Mouse (Mus musculus) MEL (cell line): ENCODE results near the gene Il3ra. TPM values are rescaled to one million over a fixed set of nuclear protein-coding genes. Genes with fewer than 3 reads are reported as not detected.

Source experiments
- DNase-seq: peaks from one replicate; pipeline ENCODE4 v3.0.0; 2011; ENCODE audit warnings: low read depth, low spot score
- H3K27ac ChIP-seq: 2 replicates; pipeline ENCODE4 v1.5.1; 2012; ENCODE audit warnings: low read depth, mild to moderate bottlenecking, control low read depth, low read length, moderate library complexity; ENCODE audit not compliant: control insufficient read depth
- H3K27me3 ChIP-seq, 2 experiments: fragments of 150-350 bp in 1 of 2; sonication (generic) in 1 of 2; 2 replicates each; pipeline ENCODE4 v1.6.1; 2012; ENCODE audit warnings: low read length in 2 of 2, mild to moderate bottlenecking in 2 of 2, improper control_type of control experiment in 1 of 2, moderate library complexity in 1 of 2; ENCODE audit not compliant: insufficient read depth in 2 of 2, control insufficient read depth in 1 of 2
- H3K36me3 ChIP-seq, 2 experiments: 2 replicates each; pipeline ENCODE4 v1.6.1; 2012 to 2014; ENCODE audit warnings: low read length in 2 of 2, improper control_type of control experiment in 1 of 2, inconsistent platforms in 1 of 2, mild to moderate bottlenecking in 1 of 2; ENCODE audit not compliant: insufficient read depth in 2 of 2, control insufficient read depth in 1 of 2
- H3K4me1 ChIP-seq, 2 experiments: fragments of 150-350 bp in 1 of 2; sonication (generic) in 1 of 2; 2 replicates each; pipeline ENCODE4 v1.6.1; 2012; ENCODE audit warnings: low read length in 2 of 2, improper control_type of control experiment in 1 of 2, mild to moderate bottlenecking in 1 of 2; ENCODE audit not compliant: insufficient read depth in 2 of 2, control insufficient read depth in 1 of 2
- H3K4me3 ChIP-seq, 2 experiments: fragments of 150-350 bp in 1 of 2; sonication (generic) in 1 of 2; 2 replicates each; pipeline ENCODE4 v1.5.1; 2012; ENCODE audit warnings: low read depth in 2 of 2, low read length in 2 of 2, mild to moderate bottlenecking in 2 of 2, moderate library complexity in 2 of 2, control low read depth in 1 of 2, improper control_type of control experiment in 1 of 2; ENCODE audit not compliant: control insufficient read depth in 1 of 2, insufficient read depth in 1 of 2
- H3K79me2 ChIP-seq: 2 replicates; pipeline ENCODE4 v1.6.1; 2012; ENCODE audit warnings: mild to moderate bottlenecking, low read length, moderate library complexity; ENCODE audit not compliant: control insufficient read depth, poor library complexity, insufficient read depth
- H3K9ac ChIP-seq: 2 replicates; pipeline ENCODE4 v1.6.1; 2012; ENCODE audit warnings: low read depth, mild to moderate bottlenecking, control low read depth, low read length, moderate library complexity; ENCODE audit not compliant: control insufficient read depth, poor library complexity, severe bottlenecking
- H3K9me3 ChIP-seq: fragments of 150-350 bp; sonication (generic); replicated peaks from 2 replicates; pipeline ENCODE4 v1.6.1; 2012; ENCODE audit warnings: mild to moderate bottlenecking, low read length, improper control_type of control experiment, moderate library complexity; ENCODE audit not compliant: insufficient read depth
- BHLHE40 ChIP-seq: IDR thresholded peaks from 2 replicates; pipeline ENCODE4 v1.6.1; 2012; ENCODE audit warnings: low read depth, mild to moderate bottlenecking, inconsistent platforms, low read length, improper control_type of control experiment, borderline replicate concordance
- CHD1 ChIP-seq: IDR thresholded peaks from 2 replicates; pipeline ENCODE4 v1.6.1; 2012; ENCODE audit warnings: low read depth, mild to moderate bottlenecking, inconsistent platforms, low read length, improper control_type of control experiment
- E2F4 ChIP-seq: IDR thresholded peaks from 2 replicates; pipeline ENCODE4 v1.6.1; 2011; ENCODE audit warnings: low read depth, low read length, improper control_type of control experiment, borderline replicate concordance
- EP300 ChIP-seq, 2 experiments: IDR thresholded peaks; 2 replicates each; pipeline ENCODE4 v1.6.1; 2011; ENCODE audit warnings: improper control_type of control experiment in 2 of 2, low read length in 2 of 2, low read depth in 1 of 2, mild to moderate bottlenecking in 1 of 2
- ETS1 ChIP-seq: IDR thresholded peaks from 2 replicates; pipeline ENCODE4 v1.6.1; 2012; ENCODE audit warnings: low read depth, mild to moderate bottlenecking, inconsistent platforms, low read length, improper control_type of control experiment, moderate library complexity
- GABPA ChIP-seq: IDR thresholded peaks from 2 replicates; pipeline ENCODE4 v1.6.1; 2012; ENCODE audit warnings: low read depth, mild to moderate bottlenecking, inconsistent platforms, low read length, improper control_type of control experiment, moderate library complexity
- GATA1 ChIP-seq: IDR thresholded peaks from 2 replicates; pipeline ENCODE4 v1.6.1; 2011; ENCODE audit warnings: low read depth, low read length, improper control_type of control experiment
- HCFC1 ChIP-seq: IDR thresholded peaks from 2 replicates; pipeline ENCODE4 v1.6.1; 2012; ENCODE audit warnings: low read depth, mild to moderate bottlenecking, inconsistent platforms, low read length, improper control_type of control experiment, moderate library complexity
- KAT2A ChIP-seq: conservative IDR thresholded peaks from 2 replicates; pipeline ENCODE4 v1.6.1; 2012; ENCODE audit warnings: low read depth, low read length, improper control_type of control experiment, inconsistent platforms
- MAFK ChIP-seq: IDR thresholded peaks from 2 replicates; pipeline ENCODE4 v1.6.1; 2011; ENCODE audit warnings: low read depth, mild to moderate bottlenecking, low read length, improper control_type of control experiment, borderline replicate concordance
- MEF2A ChIP-seq: IDR thresholded peaks from 2 replicates; pipeline ENCODE4 v1.6.1; 2014; ENCODE audit warnings: low read depth, mild to moderate bottlenecking, inconsistent platforms, low read length, improper control_type of control experiment; ENCODE audit not compliant: poor library complexity, insufficient replicate concordance, severe bottlenecking; ENCODE audit errors: extremely low read depth
- MXI1 ChIP-seq: IDR thresholded peaks from 2 replicates; pipeline ENCODE4 v1.6.1; 2011; ENCODE audit warnings: mild to moderate bottlenecking, low read depth, low read length, improper control_type of control experiment
- NELFE ChIP-seq: IDR thresholded peaks from 2 replicates; pipeline ENCODE4 v1.6.1; 2011; ENCODE audit warnings: low read depth, low read length, improper control_type of control experiment
- NRF1 ChIP-seq: IDR thresholded peaks from 2 replicates; pipeline ENCODE4 v1.6.1; 2014; ENCODE audit warnings: low read depth, mild to moderate bottlenecking, inconsistent platforms, low read length, improper control_type of control experiment, moderate library complexity; ENCODE audit not compliant: poor library complexity, insufficient read depth, severe bottlenecking
- TBP ChIP-seq: IDR thresholded peaks from 2 replicates; pipeline ENCODE4 v1.8.0; 2011; ENCODE audit warnings: low read depth, low read length, improper control_type of control experiment
- ZKSCAN1 ChIP-seq: IDR thresholded peaks from 2 replicates; pipeline ENCODE4 v1.6.1; 2012; ENCODE audit warnings: low read depth, mild to moderate bottlenecking, inconsistent platforms, low read length, improper control_type of control experiment, moderate library complexity
- ZMIZ1 ChIP-seq: IDR thresholded peaks from 2 replicates; pipeline ENCODE4 v1.6.1; 2012; ENCODE audit warnings: low read depth, mild to moderate bottlenecking, inconsistent platforms, low read length, improper control_type of control experiment, moderate library complexity
- polyA plus RNA-seq, 2 experiments: library from polyadenylated mRNA; stranded (reverse) in 1 of 2; unstranded in 1 of 2; fragments of >175 nt in 1 of 2; fragments of >200 nt in 1 of 2; gene quantifications; 2 replicates each; pipeline versions ENCODE4 v1.2.1 to v1.2.4; 2012; ENCODE audit warnings: low replicate concordance in 2 of 2, low read depth in 1 of 2; ENCODE audit not compliant: insufficient read length in 2 of 2, insufficient read depth in 1 of 2, missing spikeins in 1 of 2
- total RNA-seq: library from RNA; depleted of rRNA; stranded (reverse); fragments of 300-350 nt; gene quantifications from 2 replicates; pipeline ENCODE4 v1.2.3, GENCODE M21; 2012

Gene Il3ra
- total and polyA plus RNA-seq, 3 experiments = 0.42 to 0.74 TPM; not detected in 1

DNA sequence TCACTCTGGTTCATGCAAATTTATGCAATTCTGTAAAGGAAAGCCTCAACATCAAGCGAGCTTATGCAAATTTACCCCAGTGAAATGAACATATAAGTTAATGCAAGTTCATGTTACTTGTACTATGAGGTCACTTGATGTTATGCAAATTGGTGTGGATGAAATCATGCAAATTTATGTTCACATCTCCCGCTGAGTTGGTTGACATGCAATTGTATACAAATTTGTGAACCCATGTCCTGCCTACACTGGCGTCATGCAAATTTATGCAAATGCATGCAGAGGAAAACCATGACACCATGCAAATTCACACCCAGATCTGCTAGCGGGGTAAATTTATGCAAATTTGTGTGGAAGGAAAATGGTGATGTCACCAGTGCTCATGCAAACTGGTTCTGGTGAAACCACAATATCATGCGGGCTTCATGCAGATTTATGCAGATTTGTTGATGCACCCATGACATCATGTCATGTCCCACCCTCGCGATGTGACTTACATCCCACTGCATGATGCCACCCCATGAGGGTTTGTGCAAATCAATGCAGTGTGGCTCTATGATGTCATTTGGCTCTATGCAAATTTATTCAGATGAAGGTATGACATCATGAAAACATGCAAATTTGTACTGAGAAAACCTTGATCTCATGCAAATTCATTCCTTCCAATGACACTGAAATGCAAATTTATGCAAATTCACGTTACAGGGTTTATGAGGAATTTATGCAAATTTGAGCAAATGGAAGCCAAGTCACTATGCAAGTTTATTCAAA lies 7.8 kb downstream of the Il3ra start:
- Histone ChIP-seq H3K27ac (no peak overlapping the region), H3K4me1 (no peaks in the 10 kb centered on the region), H3K9ac (no peak overlapping the region), H3K9me3 (no peaks in the 10 kb centered on the region; the same call in 1 of the 2 replicates), H3K4me3 (no peak overlapping the region), H3K79me2 (no peaks in the 10 kb centered on the region), H3K27me3 (no peaks in the 10 kb centered on the region), H3K36me3 (no peaks in the 10 kb centered on the region)
- TF ChIP-seq EP300 (IDR thresholded peaks at IDR 0.05; ENCODE audit: low read depth in 1 of 2, low read length in 2 of 2) (no peak), ETS1 (no peak), BHLHE40 (no peak), ZKSCAN1 (no peak), ZMIZ1 (no peak), NELFE (no peak), TBP (no peak), MAFK (no peak), MEF2A (no peak)
- peak; percentile 9 for DNase-seq

DNA sequence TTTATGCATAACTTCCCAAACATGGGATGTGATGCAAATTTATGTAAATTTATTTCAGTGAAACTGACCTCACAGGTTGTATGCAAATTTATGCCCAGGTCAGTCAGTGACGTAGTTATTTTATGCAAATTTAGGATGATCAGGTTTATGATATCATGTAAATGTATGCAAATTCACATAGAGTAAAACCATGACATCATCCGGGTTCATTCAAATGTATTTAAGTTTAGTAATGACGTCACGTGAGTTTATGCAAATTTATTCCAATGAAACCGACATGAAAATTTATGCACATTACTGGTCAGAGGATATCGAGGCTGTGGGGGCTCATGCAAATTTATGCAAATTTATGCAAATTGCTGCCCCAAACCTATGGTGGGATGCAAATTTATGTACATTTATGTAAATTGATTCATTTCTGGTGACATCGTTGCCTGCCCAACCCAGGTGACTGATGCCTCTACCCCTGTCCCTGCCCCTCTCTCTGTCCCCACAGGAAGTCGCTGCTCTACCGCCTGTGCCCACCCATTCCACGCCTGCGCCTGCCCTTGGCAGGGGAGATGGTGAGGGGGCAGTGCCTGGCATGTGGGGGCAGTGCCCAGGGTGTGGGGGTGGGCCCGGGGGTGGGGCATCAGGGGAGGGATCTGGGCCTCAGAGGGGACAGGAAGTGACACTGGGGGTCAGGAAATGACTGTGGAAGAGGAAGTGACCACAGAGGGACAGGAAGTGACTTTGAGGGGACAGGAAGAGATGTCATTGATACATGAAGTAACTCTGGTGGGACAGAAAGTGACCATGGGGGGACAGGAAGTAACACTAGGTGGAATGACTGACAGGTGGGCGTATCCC lies 8.7 kb downstream of the Il3ra start:
- TF ChIP-seq KAT2A (no peak), NRF1 (no peak), E2F4 (no peak), CHD1 (no peak), TBP (no peak), GATA1 (no peak), MXI1 (no peak), GABPA (no peak), EP300 (IDR thresholded peaks at IDR 0.05; ENCODE audit: low read depth in 1 of 2, low read length in 2 of 2) (no peak), HCFC1 (no peak)
- TF ChIP-seq, all 39 proteins: peak for 0
- Histone ChIP-seq H3K36me3 (no peaks in the 10 kb centered on the region), H3K79me2 (no peaks in the 10 kb centered on the region), H3K27me3 (no peaks in the 10 kb centered on the region), H3K27ac (no peak overlapping the region), H3K9ac (no peak overlapping the region), H3K9me3 (no peaks in the 10 kb centered on the region; the same call in 1 of the 2 replicates), H3K4me3 (no peak overlapping the region), H3K4me1 (no peaks in the 10 kb centered on the region)
- DNase-seq = peak; percentile 8
